In genomic region chr10:80703643-80704042, GRCm38 (mm10) we compare ENCODE assay signal across 8 mouse cellular contexts. TPM values are rescaled to one million over a fixed set of nuclear protein-coding genes. Genes with fewer than 3 reads are reported as not detected.
DNase-seq lines count a peak whose midpoint lies in the region; ATAC-seq lines count a peak whose summit lies in the region.

No protein-coding gene starts in this region.

- DNase-seq in kidney, adult 9 months: peak; percentile 24
- no peak for DNase-seq in kidney, postnatal 14 days
- DNase-seq in hindbrain, embryonic 14.5 days (ENCODE audit: low spot score): no peak
- DNase-seq in midbrain, embryonic 14.5 days: no peak
- DNase-seq in left cerebral cortex, postnatal 4 days: no peak
- DNase-seq in layer of hippocampus, adult 9-11 months: no peak
- no peak for DNase-seq in gastrocnemius, adult 8-10 months (ENCODE audit: low spot score in 2 of 2)

- 82% methylated on average over 5 of the region's 5 CpGs for WGBS in embryonic facial prominence, embryonic 12.5 days
- WGBS in hindbrain, embryonic 14.5 days: 85% methylated on average over 5 of the region's 5 CpGs
- WGBS in midbrain, embryonic 14.5 days: 86% methylated on average over 5 of the region's 5 CpGs

- H3K4me1 ChIP-seq in embryonic facial prominence, embryonic 12.5 days: peaks cover 25% of the 10 kb centered on the region
- peaks cover 31% of the 10 kb centered on the region for H3K4me1 ChIP-seq in hindbrain, embryonic 14.5 days (replicated peaks; ENCODE audit: control insufficient read depth, insufficient read depth, low read length)
- peaks cover 32% of the 10 kb centered on the region for H3K4me1 ChIP-seq in midbrain, embryonic 14.5 days (ENCODE audit: control insufficient read depth, insufficient read depth, low read length)

- H3K9ac ChIP-seq in embryonic facial prominence, embryonic 12.5 days: peak overlapping the region; percentile 55
- peak overlapping the region; percentile 72 for H3K9ac ChIP-seq in hindbrain, embryonic 14.5 days
- H3K9ac ChIP-seq in midbrain, embryonic 14.5 days (replicated peaks; ENCODE audit: low read length): no peak overlapping the region; the same call in 1 of the 2 replicates

- H3K4me3 ChIP-seq in embryonic facial prominence, embryonic 12.5 days: peak overlapping the region; percentile 64
- peak overlapping the region; percentile 66; the same call in 1 of the 2 replicates for H3K4me3 ChIP-seq in hindbrain, embryonic 14.5 days (replicated peaks; ENCODE audit: low read length)
- H3K4me3 ChIP-seq in midbrain, embryonic 14.5 days (replicated peaks; ENCODE audit: low read depth, low read length): peak overlapping the region; percentile 70; the same call in 1 of the 2 replicates

- no peak for ATAC-seq in embryonic facial prominence, embryonic 12.5 days (ENCODE audit: insufficient number of reproducible peaks, insufficient read depth, low FRiP score, low TSS enrichment)
- ATAC-seq in hindbrain, embryonic 14.5 days (ENCODE audit: low FRiP score): no peak
- ATAC-seq in midbrain, embryonic 14.5 days (ENCODE audit: low FRiP score, low TSS enrichment): no peak

- no peaks in the 10 kb centered on the region for H3K9me3 ChIP-seq in embryonic facial prominence, embryonic 12.5 days
- no peaks in the 10 kb centered on the region for H3K9me3 ChIP-seq in hindbrain, embryonic 14.5 days (ENCODE audit: control insufficient read depth, low read length)
- no peaks in the 10 kb centered on the region for H3K9me3 ChIP-seq in midbrain, embryonic 14.5 days (ENCODE audit: control insufficient read depth, low read length)

- no peaks in the 10 kb centered on the region for H3K27me3 ChIP-seq in embryonic facial prominence, embryonic 12.5 days
- H3K27me3 ChIP-seq in hindbrain, embryonic 14.5 days (ENCODE audit: control insufficient read depth, insufficient read depth, low read length): no peaks in the 10 kb centered on the region
- H3K27me3 ChIP-seq in midbrain, embryonic 14.5 days (ENCODE audit: control insufficient read depth, insufficient read depth, low read length): no peaks in the 10 kb centered on the region

- H3K27ac ChIP-seq in embryonic facial prominence, embryonic 12.5 days: no peak overlapping the region
- no peak overlapping the region; the same call in 1 of the 2 replicates for H3K27ac ChIP-seq in hindbrain, embryonic 14.5 days
- peak overlapping the region; percentile 85; the same call in 1 of the 2 replicates for H3K27ac ChIP-seq in midbrain, embryonic 14.5 days (replicated peaks; ENCODE audit: low read depth, low read length)

- intact Hi-C loops in left cerebral cortex, postnatal 4 days (cut with DNase I): no loop called here

- H3K4me2 ChIP-seq in embryonic facial prominence, embryonic 12.5 days (replicated peaks): peak overlapping the region; percentile 68
- H3K4me2 ChIP-seq in hindbrain, embryonic 14.5 days (replicated peaks): peak overlapping the region; percentile 60
- H3K4me2 ChIP-seq in midbrain, embryonic 14.5 days (ENCODE audit: low read length): peak overlapping the region; percentile 80

- peaks cover 34% of the 10 kb centered on the region for H3K36me3 ChIP-seq in embryonic facial prominence, embryonic 12.5 days
- H3K36me3 ChIP-seq in hindbrain, embryonic 14.5 days (replicated peaks; ENCODE audit: control insufficient read depth, insufficient read depth): peaks cover 37% of the 10 kb centered on the region
- peaks cover 36% of the 10 kb centered on the region for H3K36me3 ChIP-seq in midbrain, embryonic 14.5 days (ENCODE audit: control insufficient read depth, insufficient read depth, low read length)

RNA-seq across cellular contexts. Expression of gene Izumo4, which starts 1.7 kb away (rescaled TPM):
- 20.5 and 23.6 TPM in 2 replicates for polyA plus RNA-seq in embryonic facial prominence, embryonic 12.5 days (2016; fragmentation: Nextera tagmentation; extraction: Ambion mirVana)
- 20.0 and 20.4 TPM in 2 replicates for polyA plus RNA-seq in hindbrain, embryonic 14.5 days (2014; fragmentation: Nextera tagmentation; extraction: Ambion mirVana)
- 22.4 and 25.1 TPM in 2 replicates for polyA plus RNA-seq in midbrain, embryonic 14.5 days (2014; fragmentation: Nextera tagmentation; extraction: Ambion mirVana)
- 10 to 100 TPM; 46.3 to 53.6 TPM for total RNA-seq in left cerebral cortex, postnatal 4 days (2021)
- 1 to 10 TPM; 1.0 to 3.1 (median 2.7) TPM for total RNA-seq in gastrocnemius, adult 8-10 months (2022)

RNA-seq across cellular contexts. Expression of gene Mob3a, which starts 1.9 kb away (rescaled TPM):
- polyA plus RNA-seq in embryonic facial prominence, embryonic 12.5 days (2016; fragmentation: Nextera tagmentation; extraction: Ambion mirVana): 57.4 and 60.9 TPM in 2 replicates
- 45.3 and 47.1 TPM in 2 replicates for polyA plus RNA-seq in hindbrain, embryonic 14.5 days (2014; fragmentation: Nextera tagmentation; extraction: Ambion mirVana)
- 45.2 and 47.3 TPM in 2 replicates for polyA plus RNA-seq in midbrain, embryonic 14.5 days (2014; fragmentation: Nextera tagmentation; extraction: Ambion mirVana)
- 10 to 100 TPM; 52.0 to 52.1 TPM for total RNA-seq in left cerebral cortex, postnatal 4 days (2021)
- total RNA-seq in gastrocnemius, adult 8-10 months (2022): 1 to 10 TPM; 2.6 to 3.6 (median 3.4) TPM

RNA-seq across cellular contexts. Expression of gene Mknk2, which starts 25.7 kb away (rescaled TPM):
- polyA plus RNA-seq in embryonic facial prominence, embryonic 12.5 days (2016; fragmentation: Nextera tagmentation; extraction: Ambion mirVana): 117 and 122 TPM in 2 replicates
- 53.8 and 60.2 TPM in 2 replicates for polyA plus RNA-seq in hindbrain, embryonic 14.5 days (2014; fragmentation: Nextera tagmentation; extraction: Ambion mirVana)
- polyA plus RNA-seq in midbrain, embryonic 14.5 days (2014; fragmentation: Nextera tagmentation; extraction: Ambion mirVana): 46.7 and 54.2 TPM in 2 replicates
- 10 to 100 TPM; 61.6 to 67.1 TPM for total RNA-seq in left cerebral cortex, postnatal 4 days (2021)
- total RNA-seq in gastrocnemius, adult 8-10 months (2022): 100 to 1,000 TPM; 226 to 292 (median 253) TPM

RNA-seq across cellular contexts. Expression of gene Ap3d1, which starts 38.4 kb away (rescaled TPM):
- 84.7 and 85.8 TPM in 2 replicates for polyA plus RNA-seq in embryonic facial prominence, embryonic 12.5 days (2016; fragmentation: Nextera tagmentation; extraction: Ambion mirVana)
- polyA plus RNA-seq in hindbrain, embryonic 14.5 days (2014; fragmentation: Nextera tagmentation; extraction: Ambion mirVana): 112 and 114 TPM in 2 replicates
- polyA plus RNA-seq in midbrain, embryonic 14.5 days (2014; fragmentation: Nextera tagmentation; extraction: Ambion mirVana): 106 and 116 TPM in 2 replicates
- 100 to 1,000 TPM; 142 to 145 TPM for total RNA-seq in left cerebral cortex, postnatal 4 days (2021)
- 10 to 100 TPM; 24.1 to 29.3 (median 27.8) TPM for total RNA-seq in gastrocnemius, adult 8-10 months (2022)

RNA-seq across cellular contexts. Expression of gene Btbd2, which starts 46.8 kb away (rescaled TPM):
- polyA plus RNA-seq in embryonic facial prominence, embryonic 12.5 days (2016; fragmentation: Nextera tagmentation; extraction: Ambion mirVana): 109 and 110 TPM in 2 replicates
- polyA plus RNA-seq in hindbrain, embryonic 14.5 days (2014; fragmentation: Nextera tagmentation; extraction: Ambion mirVana): 83.2 and 83.7 TPM in 2 replicates
- polyA plus RNA-seq in midbrain, embryonic 14.5 days (2014; fragmentation: Nextera tagmentation; extraction: Ambion mirVana): 80.1 and 88.8 TPM in 2 replicates
- total RNA-seq in left cerebral cortex, postnatal 4 days (2021): 10 to 100 TPM; 80.9 to 83.2 TPM
- total RNA-seq in gastrocnemius, adult 8-10 months (2022): 10 to 100 TPM; 36.7 to 40.7 (median 39.7) TPM
